Mouse (Mus musculus) ES-CJ7 (cell line): ENCODE data around the gene Gm428.
"Not testable (repeated sequence)": the region's sequence is repeated elsewhere in the genome, so short reads cannot be mapped to it uniquely, and the experiment has no call there.

ENCODE experiments used
- DNase-seq: peaks from one replicate; pipeline ENCODE4 v3.0.0; 2011; ENCODE audit warnings: low read depth, low spot score

Gm428 gene

GRCm38 (mm10) chr4:73683216-73683615, at the start of gene Gm428:
Gene Gm428, plus strand, starts transcription at chr4:73683516.
- not testable (repeated sequence) for DNase-seq

- not testable (repeated sequence) for DNase-seq
Measured at GRCm38 (mm10) chr4:73637821-73638220, 45.5 kb upstream of the Gm428 start, which contains the start of gene Gm11236. Gene Gm11236, plus strand, starts transcription at chr4:73638121.

- DNase-seq, result not testable (repeated sequence)
Measured at GRCm38 (mm10) chr4:73661864-73662263, 21.5 kb upstream of the Gm428 start.

GRCm38 (mm10) chr4:73668054-73668453, 15.3 kb upstream of the Gm428 start, which contains the start of gene Gm11239:
Gene Gm11239, plus strand, starts transcription at chr4:73668354.
- not testable (repeated sequence) for DNase-seq

GRCm38 (mm10) chr4:73718761-73719160, 35.4 kb downstream of the Gm428 start:
- DNase-seq, result no peak

- DNase-seq, result no peak
Measured at GRCm38 (mm10) chr4:73719819-73720218, 36.5 kb downstream of the Gm428 start.
